Mouse (Mus musculus) midbrain, embryonic 13.5 days (tissue): ENCODE data around the gene Zfp385c. TPM values are rescaled to one million over a fixed set of nuclear protein-coding genes. Genes with fewer than 3 reads are reported as not detected.
A peak's percentile ranks its signal among the peaks of the same experiment; 100 is the strongest.
"Not testable (repeated sequence)": the region's sequence is repeated elsewhere in the genome, so short reads cannot be mapped to it uniquely, and the experiment has no call there.

ENCODE experiments used
- ATAC-seq: fragments of 200-750 bp; cut with Nextera tagmentation; 2 replicates; pipeline ENCODE4 v1.8.0; 2017; ENCODE audit warnings: mild to moderate bottlenecking, moderate TSS enrichment, moderate library complexity
- H3K27ac ChIP-seq: fragments of 300-500 bp; sonication (generic); 2 replicates; pipeline ENCODE4 v1.5.1; 2015; ENCODE audit warnings: inconsistent platforms, mild to moderate bottlenecking, moderate library complexity
- H3K27me3 ChIP-seq: fragments of 300-500 bp; sonication (generic); 2 replicates; pipeline ENCODE4 v1.6.1; 2015; ENCODE audit warnings: mild to moderate bottlenecking, inconsistent platforms
- H3K36me3 ChIP-seq: fragments of 300-500 bp; sonication (generic); 2 replicates; pipeline ENCODE4 v1.6.1; 2015; ENCODE audit warnings: mild to moderate bottlenecking, inconsistent platforms
- H3K4me1 ChIP-seq: fragments of 300-500 bp; sonication (generic); replicated peaks from 2 replicates; pipeline ENCODE4 v1.6.1; 2015; ENCODE audit warnings: inconsistent platforms
- H3K4me2 ChIP-seq: fragments of 300-500 bp; sonication (generic); replicated peaks from 2 replicates; pipeline ENCODE4 v1.6.1; 2015; ENCODE audit warnings: moderate library complexity, mild to moderate bottlenecking, inconsistent platforms
- H3K4me3 ChIP-seq: fragments of 300-500 bp; sonication (generic); replicated peaks from 2 replicates; pipeline ENCODE4 v1.5.1; 2015; ENCODE audit warnings: mild to moderate bottlenecking, inconsistent platforms
- H3K9ac ChIP-seq: fragments of 300-500 bp; sonication (generic); replicated peaks from 2 replicates; pipeline ENCODE4 v1.6.1; 2015; ENCODE audit warnings: mild to moderate bottlenecking, inconsistent platforms
- H3K9me3 ChIP-seq: fragments of 300-500 bp; sonication (generic); 2 replicates; pipeline ENCODE4 v1.6.1; 2016; ENCODE audit warnings: mild to moderate bottlenecking, inconsistent platforms
- WGBS: fragments of 180-500 bp; shearing (Covaris S2); methylation state at CpG from one replicate; pipeline ENCODE4 v1.1.7; 2015; 5-methylcytosine and 5-hydroxymethylcytosine counted together
- polyA plus RNA-seq: library from polyadenylated mRNA; unstranded; fragments of >200 nt; fragmentation: Nextera tagmentation; extraction: Ambion mirVana; gene quantifications from 2 replicates; pipeline ENCODE4 v1.2.1, GENCODE M21; 2015

Zfp385c gene
- polyA plus RNA-seq, 1 experiment from 2014 or later: 0.70 TPM

- Histone ChIP-seq H3K4me2 (no peak overlapping the region), H3K27me3 (no peaks in the 10 kb centered on the region), H3K9ac (no peak overlapping the region), H3K9me3 (no peaks in the 10 kb centered on the region), H3K27ac (no peak overlapping the region), H3K36me3 (no peaks in the 10 kb centered on the region), H3K4me1 (0 out of 2 replicates have a peak, but pooled peaks cover 8% of the 10 kb centered on the region), H3K4me3 (no peak overlapping the region)
- ATAC-seq: no peak
- 80% methylated on average over 5 of the region's 5 CpGs for WGBS
Measured at GRCm38 (mm10) chr11:100681826-100682225, 10.4 kb downstream of the Zfp385c start.

GRCm38 (mm10) chr11:100677810-100678209 is 14.4 kb downstream of the Zfp385c start:
- Histone ChIP-seq H3K36me3 (no peaks in the 10 kb centered on the region), H3K4me1 (peaks cover 14% of the 10 kb centered on the region), H3K4me3 (no peak overlapping the region), H3K4me2 (no peak overlapping the region), H3K9ac (no peak overlapping the region), H3K9me3 (no peaks in the 10 kb centered on the region), H3K27ac (no peak overlapping the region), H3K27me3 (no peaks in the 10 kb centered on the region; the same call in 1 of the 2 replicates)
- WGBS: 53% methylated on average over 7 of the region's 7 CpGs
- ATAC-seq: no peak

- no peaks in the 10 kb centered on the region; the same call in 1 of the 2 replicates for H3K27me3 ChIP-seq
- no peak overlapping the region for H3K27ac ChIP-seq
- peaks cover 14% of the 10 kb centered on the region for H3K4me1 ChIP-seq
- ATAC-seq: no peak
- H3K36me3 ChIP-seq: no peaks in the 10 kb centered on the region
- H3K4me2 ChIP-seq: peak overlapping the region; percentile 41
- WGBS: 2% methylated on average over 23 of the region's 23 CpGs
- H3K4me3 ChIP-seq: peak overlapping the region; percentile 6; the same call in 1 of the 2 replicates
- H3K9ac ChIP-seq: peak overlapping the region; percentile 51; the same call in 1 of the 2 replicates
- H3K9me3 ChIP-seq: no peaks in the 10 kb centered on the region
Measured at GRCm38 (mm10) chr11:100673169-100673568, 19.1 kb downstream of the Zfp385c start.

- Histone ChIP-seq H3K4me3 (no peak overlapping the region), H3K9ac (no peak overlapping the region), H3K36me3 (no peaks in the 10 kb centered on the region), H3K4me2 (no peak overlapping the region), H3K4me1 (peaks cover 6% of the 10 kb centered on the region), H3K27me3 (no peaks in the 10 kb centered on the region; the same call in 1 of the 2 replicates), H3K9me3 (no peaks in the 10 kb centered on the region), H3K27ac (no peak overlapping the region)
- ATAC-seq: no peak
- WGBS: 87% methylated on average over 2 of the region's 2 CpGs
Measured at GRCm38 (mm10) chr11:100671956-100672355, 20.3 kb downstream of the Zfp385c start.

DNA sequence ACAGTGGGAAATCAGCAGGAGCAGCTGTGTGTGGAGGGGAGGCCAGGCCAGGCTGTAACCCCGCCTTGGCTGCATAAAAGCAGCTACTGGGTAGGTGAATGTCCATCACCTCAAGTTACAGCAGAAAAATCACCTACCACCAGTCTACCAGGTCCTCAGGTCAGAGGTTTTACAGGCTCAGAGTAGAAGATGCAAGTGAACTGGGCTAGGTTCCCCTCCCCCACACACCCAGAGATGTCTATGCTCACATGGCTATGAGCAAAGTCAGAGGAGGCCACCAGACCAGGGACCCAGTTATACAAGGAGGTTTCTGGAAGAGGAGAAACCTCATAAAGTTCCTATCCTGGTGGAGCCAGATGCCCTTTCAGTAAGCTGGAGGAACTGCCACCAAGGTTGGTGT is 21.2 kb downstream of the Zfp385c start:
- peaks cover 6% of the 10 kb centered on the region for H3K4me1 ChIP-seq
- no peaks in the 10 kb centered on the region; the same call in 1 of the 2 replicates for H3K27me3 ChIP-seq
- 67% methylated on average over 1 of the region's 1 CpGs for WGBS
- H3K27ac ChIP-seq: no peak overlapping the region
- H3K4me3 ChIP-seq: no peak overlapping the region
- H3K9ac ChIP-seq: no peak overlapping the region
- H3K4me2 ChIP-seq: no peak overlapping the region
- no peaks in the 10 kb centered on the region for H3K36me3 ChIP-seq
- ATAC-seq: no peak
- no peaks in the 10 kb centered on the region for H3K9me3 ChIP-seq

- 71% methylated on average over 10 of the region's 10 CpGs for WGBS
- Histone ChIP-seq H3K36me3 (no peaks in the 10 kb centered on the region), H3K27ac (no peak overlapping the region), H3K9ac (no peak overlapping the region), H3K4me2 (no peak overlapping the region), H3K27me3 (no peaks in the 10 kb centered on the region), H3K4me1 (peaks cover 6% of the 10 kb centered on the region), H3K4me3 (no peak overlapping the region), H3K9me3 (no peaks in the 10 kb centered on the region)
- ATAC-seq: no peak
Measured at GRCm38 (mm10) chr11:100659806-100660205, 32.4 kb downstream of the Zfp385c start.

DNA sequence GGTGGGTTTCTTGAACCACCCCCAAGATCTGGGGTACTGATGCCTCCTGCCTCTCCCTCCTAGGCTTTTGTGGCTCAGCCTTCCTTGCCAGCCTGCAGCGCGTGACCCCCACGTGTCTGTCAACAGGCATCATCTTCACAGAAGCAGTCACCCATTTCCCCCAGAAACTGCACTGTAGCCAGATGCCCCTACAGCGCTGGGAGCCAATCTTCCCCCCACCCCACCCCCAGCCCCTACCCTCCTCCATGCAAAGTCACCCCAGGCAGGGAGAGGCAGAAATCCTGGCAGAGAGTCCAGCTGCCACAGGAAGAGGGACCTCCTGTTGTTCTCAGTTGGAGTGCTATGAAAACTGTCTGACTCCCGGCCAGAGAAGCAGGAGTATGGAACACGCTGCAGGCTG is 35.8 kb downstream of the Zfp385c start:
- no peak overlapping the region; the same call in 1 of the 2 replicates for H3K9ac ChIP-seq
- H3K4me3 ChIP-seq: no peak overlapping the region
- H3K4me2 ChIP-seq: no peak overlapping the region
- H3K27me3 ChIP-seq: peaks cover 7% of the 10 kb centered on the region
- no peak overlapping the region for H3K27ac ChIP-seq
- no peak for ATAC-seq
- H3K4me1 ChIP-seq: peaks cover 6% of the 10 kb centered on the region
- H3K36me3 ChIP-seq: no peaks in the 10 kb centered on the region
- WGBS: 6% methylated on average over 6 of the region's 6 CpGs
- no peaks in the 10 kb centered on the region for H3K9me3 ChIP-seq

GRCm38 (mm10) chr11:100655589-100655988 is 36.7 kb downstream of the Zfp385c start:
- peaks cover 16% of the 10 kb centered on the region for H3K27me3 ChIP-seq
- not testable (repeated sequence) for H3K9me3 ChIP-seq, H3K4me2 ChIP-seq, ATAC-seq, H3K4me3 ChIP-seq, H3K36me3 ChIP-seq, H3K9ac ChIP-seq, H3K4me1 ChIP-seq, H3K27ac ChIP-seq
- WGBS: 58% methylated on average over 3 of the region's 3 CpGs

DNA sequence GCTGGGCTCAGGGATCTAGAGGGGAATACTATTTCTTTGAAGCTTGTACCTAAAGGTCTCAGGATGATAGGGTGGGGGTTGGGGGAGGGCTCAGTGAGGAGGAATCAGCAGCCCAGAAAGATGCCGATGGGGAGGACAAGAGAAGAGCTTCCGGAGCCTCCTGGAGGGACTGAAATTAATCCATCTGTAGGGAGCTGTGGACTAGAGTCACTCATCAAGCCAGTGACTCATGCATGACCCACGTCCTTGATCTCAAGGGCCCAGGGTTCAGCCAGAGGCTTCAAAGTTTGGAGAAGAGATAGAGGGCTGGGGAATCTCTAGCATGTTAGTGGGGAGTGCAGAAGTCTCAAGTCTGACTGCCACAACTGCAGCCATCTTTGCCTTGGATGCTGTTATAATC is 40.5 kb downstream of the Zfp385c start:
- no peak for ATAC-seq
- no peak overlapping the region for H3K9ac ChIP-seq
- 11% methylated on average over 3 of the region's 3 CpGs for WGBS
- H3K36me3 ChIP-seq: no peaks in the 10 kb centered on the region
- peaks cover 6% of the 10 kb centered on the region for H3K4me1 ChIP-seq
- H3K27me3 ChIP-seq: peaks cover 26% of the 10 kb centered on the region
- H3K4me2 ChIP-seq: no peak overlapping the region
- no peaks in the 10 kb centered on the region for H3K9me3 ChIP-seq
- no peak overlapping the region for H3K4me3 ChIP-seq
- H3K27ac ChIP-seq: no peak overlapping the region

- peaks cover 26% of the 10 kb centered on the region for H3K27me3 ChIP-seq
- H3K4me1 ChIP-seq: peaks cover 2% of the 10 kb centered on the region
- no peak overlapping the region for H3K9ac ChIP-seq
- no peaks in the 10 kb centered on the region for H3K9me3 ChIP-seq
- ATAC-seq: no peak
- H3K36me3 ChIP-seq: no peaks in the 10 kb centered on the region
- no peak overlapping the region for H3K4me2 ChIP-seq
- 17% methylated on average over 8 of the region's 8 CpGs for WGBS
- no peak overlapping the region for H3K27ac ChIP-seq
- no peak overlapping the region for H3K4me3 ChIP-seq
Measured at GRCm38 (mm10) chr11:100651205-100651604, 41.0 kb downstream of the Zfp385c start.

DNA sequence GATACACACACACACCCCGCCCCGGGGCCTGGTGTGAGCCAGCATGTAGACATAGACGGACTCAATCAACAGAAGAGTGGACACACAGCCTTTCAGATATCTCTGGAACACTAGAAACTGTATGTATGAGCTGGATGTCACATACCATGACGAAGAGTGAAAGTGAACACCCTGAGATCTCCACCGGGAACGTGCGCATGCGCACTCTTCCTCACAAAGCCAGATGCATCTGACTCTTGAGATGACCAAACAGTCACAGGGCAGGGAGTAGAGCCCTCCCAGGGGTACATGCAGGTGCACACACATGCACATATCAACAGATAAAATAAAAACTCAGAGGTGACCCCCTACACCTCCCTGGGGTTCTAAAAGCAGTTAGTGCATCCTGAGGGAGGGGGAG is 43.9 kb downstream of the Zfp385c start:
- H3K36me3 ChIP-seq: no peaks in the 10 kb centered on the region
- H3K9me3 ChIP-seq: no peaks in the 10 kb centered on the region
- no peak for ATAC-seq
- H3K27me3 ChIP-seq: peaks cover 26% of the 10 kb centered on the region
- H3K4me3 ChIP-seq: no peak overlapping the region
- no peaks in the 10 kb centered on the region for H3K4me1 ChIP-seq
- no peak overlapping the region for H3K27ac ChIP-seq
- H3K9ac ChIP-seq: no peak overlapping the region
- 88% methylated on average over 8 of the region's 8 CpGs for WGBS
- H3K4me2 ChIP-seq: no peak overlapping the region

DNA sequence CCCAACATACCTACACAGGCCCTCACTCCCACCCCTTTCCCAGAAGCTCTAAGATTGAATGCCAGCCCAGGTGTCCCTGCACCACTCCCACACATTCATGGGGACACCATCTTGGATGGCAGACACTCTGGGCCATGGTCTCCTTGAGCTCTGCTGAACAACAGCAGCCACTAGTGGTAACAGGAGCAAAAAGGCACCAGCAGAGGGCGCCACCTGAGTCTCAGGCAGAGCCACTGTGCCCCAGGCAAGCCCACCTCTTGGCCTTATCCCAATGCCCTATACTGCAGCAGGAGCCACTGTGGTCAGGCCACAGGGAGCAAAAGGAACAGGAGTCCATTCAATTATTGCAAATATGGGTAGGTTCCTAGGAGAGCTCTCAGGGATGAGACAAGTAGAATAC is 46.0 kb downstream of the Zfp385c start:
- no peak for ATAC-seq
- Histone ChIP-seq H3K9ac (no peak overlapping the region), H3K27me3 (peaks cover 18% of the 10 kb centered on the region), H3K9me3 (no peaks in the 10 kb centered on the region), H3K36me3 (no peaks in the 10 kb centered on the region), H3K27ac (no peak overlapping the region), H3K4me2 (no peak overlapping the region), H3K4me1 (no peaks in the 10 kb centered on the region), H3K4me3 (no peak overlapping the region)
- 15% methylated on average over 1 of the region's 1 CpGs for WGBS
